Mouse (Mus musculus): ENCODE results near the gene Ank3. TPM values are rescaled to one million over a fixed set of nuclear protein-coding genes. Genes with fewer than 3 reads are reported as not detected.
A peak's percentile ranks its signal among the peaks of the same experiment; 100 is the strongest.

Ank3 gene
- total and polyA plus RNA-seq, 2 experiments from 2014 or later = 66.6 to 253 TPM

GRCm38 (mm10) chr10:69719901-69720415, 321.4 kb downstream of the Ank3 start:
- H3K4me1 ChIP-seq (ENCODE audit: insufficient read depth, low read length) = peaks cover 20% of the 10 kb centered on the region
- no peak overlapping the region for H3K9ac ChIP-seq (replicated peaks; ENCODE audit: low read length, poor library complexity, severe bottlenecking)
- no peak overlapping the region for H3K4me3 ChIP-seq (ENCODE audit: low read depth, low read length)
- no peaks in the 10 kb centered on the region for H3K36me3 ChIP-seq (ENCODE audit: insufficient read depth, low read length)
- 21% methylated on average over 12 of the region's 12 CpGs for WGBS
- no peaks in the 10 kb centered on the region for H3K27me3 ChIP-seq (ENCODE audit: insufficient read depth, low read length)
- ATAC-seq (ENCODE audit: low FRiP score) (no peak), DNase-seq (ENCODE audit: low spot score) (peak; percentile 79)
- TF ChIP-seq CTCF (IDR thresholded peaks at IDR 0.05) = no peak
- peak overlapping the region; percentile 22; the same call in 1 of the 2 replicates for H3K4me2 ChIP-seq (ENCODE audit: low read depth, low read length, poor library complexity, severe bottlenecking)
- peak overlapping the region; percentile 32; the same call in 1 of the 2 replicates for H3K27ac ChIP-seq (ENCODE audit: low read depth, low read length)
- H3K9me3 ChIP-seq (ENCODE audit: low read length) = no peaks in the 10 kb centered on the region

- no peaks in the 10 kb centered on the region for H3K27me3 ChIP-seq (ENCODE audit: insufficient read depth, low read length)
- H3K4me3 ChIP-seq (ENCODE audit: low read depth, low read length) = no peak overlapping the region
- DNase-seq (ENCODE audit: low spot score) (no peak), ATAC-seq (ENCODE audit: low FRiP score) (no peak)
- peak overlapping the region; percentile 32 for H3K27ac ChIP-seq (ENCODE audit: low read depth, low read length)
- no peak for TF ChIP-seq CTCF (IDR thresholded peaks at IDR 0.05)
- no peaks in the 10 kb centered on the region for H3K9me3 ChIP-seq (ENCODE audit: low read length)
- H3K4me1 ChIP-seq (ENCODE audit: insufficient read depth, low read length) = peaks cover 20% of the 10 kb centered on the region
- no peak overlapping the region for H3K9ac ChIP-seq (replicated peaks; ENCODE audit: low read length, poor library complexity, severe bottlenecking)
- peak overlapping the region; percentile 22; the same call in 1 of the 2 replicates for H3K4me2 ChIP-seq (ENCODE audit: low read depth, low read length, poor library complexity, severe bottlenecking)
- H3K36me3 ChIP-seq (ENCODE audit: insufficient read depth, low read length) = no peaks in the 10 kb centered on the region
- WGBS = 17% methylated on average over 10 of the region's 10 CpGs
Measured at GRCm38 (mm10) chr10:69720452-69720851, 321.9 kb downstream of the Ank3 start.

DNA sequence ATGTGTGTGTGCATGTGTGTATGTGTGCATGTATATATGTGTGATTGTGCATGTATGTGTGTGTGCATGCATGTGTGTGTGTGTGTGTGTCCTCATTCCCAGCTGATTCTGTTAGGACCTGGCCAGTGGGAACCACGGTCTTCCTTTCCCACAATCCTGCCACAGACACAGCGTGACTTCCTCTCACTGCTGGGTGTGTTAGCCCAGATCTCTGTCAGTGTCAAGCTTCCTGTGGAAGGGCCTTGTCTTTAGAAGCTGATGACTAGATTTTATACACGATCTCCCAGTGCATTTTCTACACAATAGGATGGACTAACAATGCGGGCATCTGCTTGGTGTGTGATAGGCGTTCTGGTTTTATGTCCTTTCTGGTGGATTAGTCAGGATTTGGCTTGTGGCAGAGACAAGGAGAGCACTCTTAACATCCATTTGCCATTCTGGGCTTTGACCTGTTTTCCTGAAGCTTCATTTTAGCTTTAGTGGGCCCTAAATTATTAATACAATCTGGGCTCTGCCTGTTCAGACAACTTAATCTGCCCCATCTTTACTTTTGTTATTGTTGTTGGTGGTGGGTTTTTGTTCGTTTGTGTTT, 322.4 kb downstream of the Ank3 start:
- no peak overlapping the region for H3K4me2 ChIP-seq (ENCODE audit: low read depth, low read length, poor library complexity, severe bottlenecking)
- H3K9me3 ChIP-seq (ENCODE audit: low read length) = no peaks in the 10 kb centered on the region
- WGBS = 23% methylated on average over 6 of the region's 6 CpGs
- no peaks in the 10 kb centered on the region for H3K27me3 ChIP-seq (ENCODE audit: insufficient read depth, low read length)
- no peak overlapping the region for H3K9ac ChIP-seq (replicated peaks; ENCODE audit: low read length, poor library complexity, severe bottlenecking)
- 0 out of 2 replicates have a peak, but pooled peaks have one; percentile 20 for ATAC-seq (ENCODE audit: low FRiP score)
- H3K4me1 ChIP-seq (ENCODE audit: insufficient read depth, low read length) = peaks cover 20% of the 10 kb centered on the region
- H3K36me3 ChIP-seq (ENCODE audit: insufficient read depth, low read length) = no peaks in the 10 kb centered on the region
- DNase-seq (ENCODE audit: low spot score) = no peak
- TF ChIP-seq CTCF (IDR thresholded peaks at IDR 0.05) = no peak
- no peak overlapping the region for H3K4me3 ChIP-seq (ENCODE audit: low read depth, low read length)
- peak overlapping the region; percentile 32; the same call in 1 of the 2 replicates for H3K27ac ChIP-seq (ENCODE audit: low read depth, low read length)

DNA sequence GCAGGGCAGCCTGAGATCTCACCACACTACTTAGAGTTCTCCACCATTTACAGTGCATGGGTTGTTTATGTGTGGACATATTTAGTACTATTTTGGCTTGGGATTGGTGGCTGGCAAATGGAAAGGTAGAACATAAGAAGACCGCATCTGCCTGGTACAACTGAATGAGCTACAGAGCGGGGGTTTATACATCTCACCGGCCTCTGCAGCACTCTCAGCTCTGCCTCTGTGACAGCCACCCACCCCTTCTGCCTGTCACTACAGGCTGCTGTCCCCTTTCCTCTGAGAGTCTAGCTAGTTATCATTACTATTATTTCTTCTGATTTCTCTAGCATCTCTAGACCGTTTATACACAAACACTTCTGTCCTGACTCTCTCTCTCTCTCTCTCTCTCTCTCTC, 325.6 kb downstream of the Ank3 start:
- Histone ChIP-seq H3K9ac (replicated peaks; ENCODE audit: low read length, poor library complexity, severe bottlenecking) (no peak overlapping the region), H3K27ac (ENCODE audit: low read depth, low read length) (no peak overlapping the region), H3K4me2 (ENCODE audit: low read depth, low read length, poor library complexity, severe bottlenecking) (no peak overlapping the region), H3K4me1 (ENCODE audit: insufficient read depth, low read length) (peaks cover 20% of the 10 kb centered on the region), H3K27me3 (ENCODE audit: insufficient read depth, low read length) (no peaks in the 10 kb centered on the region), H3K4me3 (ENCODE audit: low read depth, low read length) (no peak overlapping the region), H3K36me3 (ENCODE audit: insufficient read depth, low read length) (no peaks in the 10 kb centered on the region), H3K9me3 (ENCODE audit: low read length) (no peaks in the 10 kb centered on the region)
- TF ChIP-seq CTCF (IDR thresholded peaks at IDR 0.05) = no peak
- DNase-seq (ENCODE audit: low spot score) (no peak), ATAC-seq (ENCODE audit: low FRiP score) (no peak)
- WGBS = 89% methylated on average over 4 of the region's 4 CpGs

- no peak overlapping the region for H3K4me2 ChIP-seq (ENCODE audit: low read depth, low read length, poor library complexity, severe bottlenecking)
- ATAC-seq (ENCODE audit: low FRiP score) (no peak), DNase-seq (ENCODE audit: low spot score) (no peak)
- H3K4me1 ChIP-seq (ENCODE audit: insufficient read depth, low read length) = peaks cover 16% of the 10 kb centered on the region
- no peak overlapping the region for H3K9ac ChIP-seq (replicated peaks; ENCODE audit: low read length, poor library complexity, severe bottlenecking)
- TF ChIP-seq CTCF (IDR thresholded peaks at IDR 0.05) = no peak
- WGBS = 41% methylated on average over 14 of the region's 14 CpGs
- no peaks in the 10 kb centered on the region for H3K9me3 ChIP-seq (ENCODE audit: low read length)
- no peak overlapping the region for H3K4me3 ChIP-seq (ENCODE audit: low read depth, low read length)
- no peak overlapping the region for H3K27ac ChIP-seq (ENCODE audit: low read depth, low read length)
- no peaks in the 10 kb centered on the region for H3K36me3 ChIP-seq (ENCODE audit: insufficient read depth, low read length)
- H3K27me3 ChIP-seq (ENCODE audit: insufficient read depth, low read length) = no peaks in the 10 kb centered on the region
Measured at GRCm38 (mm10) chr10:69725078-69725477, 326.5 kb downstream of the Ank3 start.

DNA sequence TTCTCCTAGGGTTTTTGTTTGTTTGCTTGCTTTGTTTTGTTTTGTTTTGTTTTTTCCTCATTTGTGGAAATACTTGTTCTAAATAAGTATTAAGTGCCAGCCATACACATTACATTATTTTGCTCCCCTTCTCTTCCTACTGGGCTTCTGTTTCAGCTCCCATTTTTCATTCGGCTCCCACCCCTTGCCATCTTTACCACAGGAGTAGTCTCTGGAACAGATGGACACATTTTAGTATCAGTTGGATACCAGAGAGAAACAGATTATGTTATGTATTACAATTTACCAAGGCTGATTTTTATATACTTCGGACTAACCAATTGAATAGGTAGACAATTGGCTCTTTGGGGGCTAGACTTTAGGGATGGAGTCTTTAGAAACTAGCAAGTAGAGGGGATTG, 327.7 kb downstream of the Ank3 start:
- no peak overlapping the region for H3K9ac ChIP-seq (replicated peaks; ENCODE audit: low read length, poor library complexity, severe bottlenecking)
- no peaks in the 10 kb centered on the region for H3K9me3 ChIP-seq (ENCODE audit: low read length)
- no peaks in the 10 kb centered on the region for H3K36me3 ChIP-seq (ENCODE audit: insufficient read depth, low read length)
- H3K27ac ChIP-seq (ENCODE audit: low read depth, low read length) = no peak overlapping the region
- peaks cover 5% of the 10 kb centered on the region; the same call in 1 of the 2 replicates for H3K4me1 ChIP-seq (ENCODE audit: insufficient read depth, low read length)
- 92% methylated on average over 2 of the region's 2 CpGs for WGBS
- H3K4me2 ChIP-seq (ENCODE audit: low read depth, low read length, poor library complexity, severe bottlenecking) = no peak overlapping the region
- ATAC-seq (ENCODE audit: low FRiP score) (no peak), DNase-seq (ENCODE audit: low spot score) (no peak)
- TF ChIP-seq CTCF (IDR thresholded peaks at IDR 0.05) = no peak
- no peaks in the 10 kb centered on the region for H3K27me3 ChIP-seq (ENCODE audit: insufficient read depth, low read length)
- no peak overlapping the region for H3K4me3 ChIP-seq (ENCODE audit: low read depth, low read length)
